Mouse (Mus musculus): Measurements from ENCODE around the gene Hes6.

Hes6 gene

DNA sequence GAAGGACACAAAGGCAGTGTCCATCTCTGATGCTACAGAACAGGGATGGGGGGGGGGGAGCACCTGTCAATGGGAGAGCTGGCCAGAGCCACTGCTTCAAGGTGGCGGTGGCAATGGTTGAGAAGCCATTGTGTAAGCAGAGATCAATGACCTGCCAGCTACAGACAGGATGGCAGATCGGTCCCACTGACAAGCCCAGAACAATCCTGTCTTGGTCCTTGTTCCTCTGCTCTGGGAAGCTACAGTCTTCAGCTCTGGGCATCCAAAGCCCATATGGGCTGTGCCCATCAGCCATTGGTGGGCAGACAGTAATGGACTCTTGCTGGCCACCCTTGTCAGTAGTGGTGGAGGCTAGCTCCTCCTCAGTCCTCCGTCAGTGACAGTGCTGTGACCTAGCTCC is 28.0 kb upstream of the Hes6 start:
- DNase-seq (ENCODE audit: low read depth, low spot score) = no peak

DNA sequence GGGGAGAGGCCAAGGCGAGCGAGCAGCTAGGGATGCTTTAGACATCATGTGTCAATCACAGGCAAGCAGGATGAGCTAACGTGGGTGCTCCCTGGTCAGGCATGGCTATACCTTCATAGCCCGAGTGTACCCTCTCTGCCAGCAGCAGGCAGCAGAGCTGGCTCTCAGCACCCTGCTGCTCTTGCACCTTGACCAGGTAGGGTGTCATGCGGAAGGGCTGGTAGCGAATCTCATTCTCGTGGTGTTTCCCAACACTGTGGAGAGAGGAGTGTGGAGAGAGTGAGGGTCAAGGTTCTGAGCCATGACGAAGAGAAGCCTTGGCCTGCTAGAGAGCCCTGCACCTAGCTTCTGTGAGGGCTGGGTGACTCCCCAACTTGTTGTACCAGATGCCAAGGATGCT is 25.9 kb upstream of the Hes6 start:
- DNase-seq (ENCODE audit: low read depth, low spot score) = no peak

- no peak for DNase-seq (ENCODE audit: low read depth, low spot score)
Measured at GRCm38 (mm10) chr1:91437573-91437972, 23.7 kb upstream of the Hes6 start.

DNA sequence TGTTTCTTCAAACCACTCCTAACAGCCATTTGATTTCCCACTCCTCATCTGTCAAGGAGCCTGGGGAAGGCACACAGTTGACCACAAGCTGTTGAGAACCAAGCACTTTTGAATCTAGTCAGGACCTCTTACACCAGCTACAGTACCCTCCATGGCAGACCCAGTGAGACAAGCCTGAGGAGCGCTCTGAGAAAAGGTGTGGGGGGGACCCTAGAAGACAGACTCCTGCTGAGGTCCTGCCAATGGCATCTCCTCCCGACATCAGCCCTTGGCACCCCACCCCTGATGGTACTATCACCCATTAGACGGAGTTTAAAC is 23.2 kb upstream of the Hes6 start:
- no peak for DNase-seq (ENCODE audit: low read depth, low spot score)

DNA sequence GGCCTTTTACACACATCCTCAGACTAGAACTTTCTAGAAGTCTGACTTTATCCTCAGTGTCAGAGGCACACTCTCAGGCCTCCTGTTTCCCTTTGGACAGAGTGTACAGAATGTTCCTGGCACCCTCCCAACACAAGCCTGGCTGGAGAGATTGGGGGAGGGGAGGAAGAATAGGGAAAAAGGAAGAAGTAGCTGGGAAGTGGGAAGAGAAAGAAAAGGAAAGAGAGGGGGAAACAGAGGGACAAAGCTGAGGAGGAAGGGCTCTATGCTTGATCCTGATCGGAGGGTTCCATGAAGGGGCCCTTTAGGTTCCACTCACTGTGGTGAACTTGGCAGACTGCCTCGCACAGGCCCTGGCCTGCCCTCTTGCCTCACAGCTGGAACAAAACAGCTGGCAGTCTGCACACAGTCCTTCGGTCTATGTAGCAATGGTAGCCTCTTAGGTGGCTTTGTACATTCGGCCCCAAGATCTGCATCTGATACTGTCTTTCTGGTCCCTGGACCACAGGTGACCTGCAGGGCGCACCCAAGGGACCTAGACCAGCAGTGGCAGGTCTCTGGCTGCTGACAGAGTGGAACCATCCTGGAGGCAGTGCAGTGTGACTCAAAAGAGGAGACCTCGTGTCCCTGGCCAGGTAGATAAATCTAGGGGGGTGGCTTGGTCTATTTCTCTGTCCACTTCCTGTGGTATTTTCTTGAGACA is 22.7 kb upstream of the Hes6 start:
- DNase-seq (ENCODE audit: low read depth, low spot score) = no peak

- no peak for DNase-seq (ENCODE audit: low read depth, low spot score)
Measured at GRCm38 (mm10) chr1:91435606-91436130, 21.8 kb upstream of the Hes6 start.

- no peak for DNase-seq (ENCODE audit: low read depth, low spot score)
Measured at GRCm38 (mm10) chr1:91434905-91435304, 21.1 kb upstream of the Hes6 start.

DNA sequence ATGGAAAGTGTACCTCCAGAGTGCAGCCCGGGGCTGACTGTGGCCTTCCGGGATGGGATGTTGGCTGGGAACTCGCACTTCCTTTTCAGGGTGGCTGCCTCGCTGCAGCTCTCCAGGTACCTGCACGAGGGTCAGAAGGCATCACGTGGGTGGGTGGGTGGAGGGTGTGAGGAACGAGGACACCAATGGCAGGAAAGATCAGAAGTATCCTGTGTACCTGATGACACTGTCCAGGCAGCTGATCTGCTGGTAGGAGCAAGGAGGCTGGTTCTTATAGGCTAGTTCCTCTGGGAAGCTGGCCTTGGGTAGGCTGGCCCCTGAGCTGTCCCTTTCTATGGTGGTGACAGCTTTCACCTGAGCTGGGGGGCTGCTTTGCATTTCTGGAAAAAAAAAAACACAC is 16.9 kb upstream of the Hes6 start:
- no peak for DNase-seq (ENCODE audit: low read depth, low spot score)

DNA sequence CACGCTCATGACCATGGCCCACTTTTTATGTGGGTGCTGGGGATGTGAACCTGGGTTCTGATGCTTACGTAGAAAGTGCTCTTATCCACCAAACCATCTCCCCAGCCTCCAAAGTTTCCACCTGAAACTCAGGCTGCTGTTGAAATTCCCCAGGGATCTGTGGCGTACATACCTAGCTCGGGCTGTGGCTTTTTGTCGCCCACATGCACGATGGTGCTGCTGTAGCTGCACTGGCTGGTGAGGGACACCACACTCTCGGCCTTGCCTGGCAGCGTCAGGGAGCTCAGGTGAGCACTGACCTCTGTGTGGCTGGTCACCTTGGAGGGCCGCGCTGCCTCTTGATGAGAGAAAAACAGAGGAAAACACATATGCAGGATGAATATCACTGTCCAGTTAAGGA is 15.4 kb upstream of the Hes6 start:
- no peak for DNase-seq (ENCODE audit: low read depth, low spot score)

DNA sequence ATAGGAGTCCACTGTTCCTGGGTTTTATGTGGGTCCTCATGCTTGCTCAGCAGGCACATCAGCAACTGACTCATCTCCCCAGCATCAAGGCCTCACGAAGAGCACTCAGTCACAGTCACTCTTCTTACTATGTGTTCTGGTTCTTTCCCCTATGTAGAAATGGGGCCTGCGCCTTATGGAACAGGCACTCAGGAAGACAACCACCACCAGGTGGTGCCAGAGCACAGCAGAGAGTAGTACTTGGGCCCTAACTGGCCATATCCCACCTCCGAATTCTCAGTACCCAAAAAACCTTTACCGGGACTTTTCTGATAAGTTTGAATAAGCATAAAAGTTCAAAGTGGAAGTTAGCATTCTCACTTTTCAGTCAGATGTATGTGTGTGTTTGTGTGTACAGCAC is 14.8 kb upstream of the Hes6 start:
- DNase-seq (ENCODE audit: low read depth, low spot score) = peak; percentile 68

- no peak for DNase-seq (ENCODE audit: low read depth, low spot score)
Measured at GRCm38 (mm10) chr1:91426397-91426796, 12.6 kb upstream of the Hes6 start.

DNA sequence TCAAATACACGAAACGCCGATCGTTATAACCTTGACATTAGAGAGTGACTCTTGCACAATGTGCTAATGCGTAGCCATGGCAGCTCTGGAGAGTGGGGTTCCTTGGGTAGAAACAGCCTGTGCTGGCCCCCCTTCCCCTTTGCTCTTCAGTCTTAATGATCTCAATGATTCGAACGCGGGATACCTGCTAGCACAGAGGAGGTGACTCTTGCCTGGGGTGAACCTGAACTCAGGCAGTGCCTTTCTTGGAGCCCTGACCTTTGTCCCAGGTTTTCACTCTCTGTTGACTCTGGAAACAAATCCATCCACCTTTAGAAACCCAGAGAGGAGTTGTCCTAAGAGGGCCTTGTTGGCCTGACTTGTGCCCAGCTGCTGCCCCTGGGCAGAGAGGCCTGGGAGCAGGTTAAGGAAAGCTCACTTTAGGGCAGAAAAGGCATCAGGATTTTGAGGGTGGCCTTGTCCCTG is 6.8 kb upstream of the Hes6 start:
- DNase-seq (ENCODE audit: low read depth, low spot score) = no peak

DNA sequence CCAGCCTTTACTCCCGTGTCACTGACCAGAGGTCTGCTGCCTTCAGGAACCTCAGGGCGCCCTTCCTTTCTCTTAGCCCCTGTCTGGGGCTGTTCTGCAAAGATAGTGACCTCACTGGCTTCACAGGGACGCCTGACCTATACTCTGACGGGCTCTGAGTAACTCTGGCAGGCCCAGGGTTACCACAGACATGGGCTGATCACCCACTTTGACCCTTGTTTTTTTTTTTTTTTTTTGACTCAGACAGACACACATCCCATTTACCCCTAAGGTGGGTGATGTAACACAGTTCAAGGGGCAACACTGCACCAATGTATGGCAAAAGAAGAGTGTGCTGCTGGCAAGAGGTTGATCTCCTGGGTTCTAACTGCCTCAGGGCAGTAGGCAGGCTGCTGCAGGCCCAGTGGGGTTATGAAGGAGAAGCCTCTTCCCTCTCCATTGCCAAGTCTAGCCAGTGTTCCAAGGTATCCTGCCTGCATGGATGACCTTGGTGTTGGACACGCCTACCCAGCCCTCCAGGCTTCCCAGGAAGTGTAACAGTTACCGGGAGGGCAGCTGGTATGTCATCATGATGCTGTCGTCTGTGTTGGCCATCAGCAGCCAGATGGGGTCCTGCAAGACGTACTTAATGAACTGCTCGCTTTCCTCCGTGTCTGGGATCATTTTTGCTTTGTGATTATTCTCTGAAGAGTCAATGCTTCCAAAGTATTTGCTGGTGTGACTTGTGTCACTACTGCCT is 6.2 kb upstream of the Hes6 start:
- DNase-seq (ENCODE audit: low read depth, low spot score) = no peak

DNA sequence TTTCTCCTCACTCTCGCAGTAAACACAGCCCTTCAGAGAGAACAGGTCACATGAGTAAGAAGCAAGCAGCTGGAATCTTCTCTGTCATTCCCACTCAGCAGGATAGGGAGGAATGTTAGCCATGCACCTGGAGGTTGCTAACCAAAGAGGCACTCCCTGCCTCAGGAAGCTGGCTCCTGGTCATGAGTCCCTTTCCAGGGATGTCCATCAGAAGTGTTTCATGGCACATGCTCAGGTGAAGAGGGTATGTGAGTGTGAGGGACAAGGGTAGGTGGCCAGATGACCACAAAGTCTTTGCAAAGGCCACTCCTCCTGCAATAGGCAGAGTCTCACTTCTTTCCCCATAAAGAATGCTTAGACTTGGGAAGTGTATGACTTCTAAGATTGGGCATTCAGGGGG is 4.2 kb upstream of the Hes6 start:
- no peak for DNase-seq (ENCODE audit: low read depth, low spot score)

DNA sequence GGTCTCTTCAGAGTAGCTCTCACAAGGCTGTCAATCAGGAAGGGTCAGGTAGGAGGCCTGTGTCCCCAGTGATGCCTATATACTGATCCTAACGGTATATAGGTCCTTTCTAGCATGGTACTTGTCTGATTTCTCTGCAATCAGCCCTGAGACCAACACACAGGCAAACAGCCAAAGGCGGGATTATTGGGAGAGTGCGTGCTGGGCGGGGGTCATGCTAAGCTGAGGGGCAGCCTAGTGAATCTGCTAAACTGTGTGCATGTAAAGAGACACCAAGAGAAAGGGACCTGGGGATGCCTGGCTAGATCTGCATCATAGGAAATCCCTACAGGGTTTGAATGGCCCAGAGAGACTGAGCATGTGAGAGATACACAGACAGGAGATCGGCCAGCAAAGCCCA is 1.5 kb upstream of the Hes6 start:
- DNase-seq (ENCODE audit: low read depth, low spot score) = no peak

DNA sequence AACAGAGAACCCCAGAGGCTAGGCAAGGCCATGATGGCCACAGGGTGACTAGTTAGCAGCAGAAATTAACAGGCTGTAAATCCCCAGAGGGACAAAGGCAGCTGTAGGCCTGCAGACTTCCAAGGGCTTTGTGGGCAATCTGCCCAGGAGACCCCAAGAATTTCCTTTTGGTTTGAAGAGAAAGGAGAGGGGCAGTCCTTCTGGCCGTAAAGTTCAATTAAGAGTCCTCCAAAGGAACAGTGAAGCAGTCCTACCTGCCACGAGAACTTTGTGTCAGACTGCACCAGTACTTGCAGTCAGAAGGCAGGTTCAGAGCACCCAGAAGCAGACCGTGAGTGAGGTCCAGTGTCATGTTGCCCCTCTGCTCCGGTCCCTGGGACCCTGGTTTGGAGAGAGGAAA is 1.1 kb upstream of the Hes6 start:
- DNase-seq (ENCODE audit: low read depth, low spot score) = no peak

DNA sequence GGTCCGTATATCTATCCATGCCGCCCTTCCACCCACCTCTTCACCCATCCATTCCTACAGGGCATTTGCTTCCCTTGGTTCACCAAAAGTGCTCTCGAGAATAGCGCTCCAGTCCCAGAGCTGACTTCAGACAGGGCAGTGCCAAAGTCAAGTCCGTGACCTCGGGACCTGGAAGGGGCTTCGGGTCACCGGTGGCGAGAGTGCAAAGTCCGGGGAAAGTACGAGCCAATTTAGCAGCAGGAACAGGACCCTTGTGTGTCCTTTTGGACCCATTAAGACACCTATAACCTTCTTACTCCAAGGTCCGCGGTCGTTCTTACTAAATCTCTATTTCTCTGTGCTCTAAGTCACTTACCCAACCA is 321 bp downstream of the Hes6 start:
- DNase-seq (ENCODE audit: low read depth, low spot score) = no peak

DNA sequence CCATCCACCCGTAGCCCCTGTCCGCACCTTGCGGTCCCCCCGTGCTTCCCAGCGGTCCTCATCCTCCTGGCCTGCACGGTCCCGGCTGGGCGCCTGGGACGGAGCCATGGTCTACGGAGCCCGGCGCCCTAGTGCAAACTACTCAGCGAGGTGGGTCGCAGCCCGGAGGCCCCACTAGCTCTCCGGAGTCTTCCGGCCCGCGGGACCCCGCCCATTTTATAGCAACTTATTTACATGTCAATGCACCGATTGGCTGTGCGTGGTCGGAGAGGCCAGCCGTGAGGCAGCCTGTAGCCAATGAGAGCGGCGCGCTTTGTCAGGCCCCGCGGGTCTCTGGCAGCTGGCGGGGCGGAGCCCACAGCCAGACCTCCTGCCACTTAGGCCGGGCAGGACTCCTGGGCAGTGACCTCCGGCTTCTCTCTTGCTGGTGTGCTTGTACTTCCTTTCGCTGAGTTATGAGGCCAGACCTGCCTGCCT is 770 bp downstream of the Hes6 start:
- DNase-seq (ENCODE audit: low read depth, low spot score) = peak; percentile 97

DNA sequence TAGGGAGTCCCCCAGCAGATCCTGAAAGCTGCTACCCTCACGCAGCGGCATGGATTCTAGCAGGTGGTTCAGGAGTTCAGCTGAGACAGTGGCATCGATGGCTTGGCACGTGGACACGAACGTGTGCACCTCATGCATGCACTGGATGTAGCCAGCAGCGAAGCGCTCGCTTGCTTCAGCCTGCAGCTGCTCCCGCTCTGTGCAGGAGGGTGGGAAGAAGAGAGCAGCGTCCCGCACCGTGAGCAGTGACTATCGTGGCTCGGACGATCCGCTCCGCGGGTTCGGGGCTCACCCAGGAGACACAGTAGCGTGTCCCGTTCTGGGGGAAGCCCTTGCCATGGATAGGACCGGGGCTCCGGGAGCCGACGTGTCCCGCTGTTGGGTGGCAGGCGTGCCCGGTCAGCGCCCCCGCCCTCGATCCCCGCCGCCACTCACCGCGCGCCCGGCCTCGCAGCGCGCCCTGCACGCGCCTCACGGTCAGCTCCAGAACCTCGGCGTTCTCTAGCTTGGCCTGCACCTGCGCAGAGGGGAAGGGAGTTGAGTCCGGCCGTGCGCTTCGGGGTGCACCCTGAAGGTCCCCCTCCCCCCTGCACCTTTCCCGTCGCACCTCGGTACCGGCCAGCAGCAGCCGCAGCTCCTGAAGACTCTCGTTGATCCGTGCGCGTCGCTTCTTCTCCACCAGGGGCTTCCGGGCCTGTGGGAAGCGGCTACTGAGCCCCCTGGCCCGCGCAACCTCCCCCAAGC is 1.4 kb downstream of the Hes6 start:
- DNase-seq (ENCODE audit: low read depth, low spot score) = peak; percentile 21

DNA sequence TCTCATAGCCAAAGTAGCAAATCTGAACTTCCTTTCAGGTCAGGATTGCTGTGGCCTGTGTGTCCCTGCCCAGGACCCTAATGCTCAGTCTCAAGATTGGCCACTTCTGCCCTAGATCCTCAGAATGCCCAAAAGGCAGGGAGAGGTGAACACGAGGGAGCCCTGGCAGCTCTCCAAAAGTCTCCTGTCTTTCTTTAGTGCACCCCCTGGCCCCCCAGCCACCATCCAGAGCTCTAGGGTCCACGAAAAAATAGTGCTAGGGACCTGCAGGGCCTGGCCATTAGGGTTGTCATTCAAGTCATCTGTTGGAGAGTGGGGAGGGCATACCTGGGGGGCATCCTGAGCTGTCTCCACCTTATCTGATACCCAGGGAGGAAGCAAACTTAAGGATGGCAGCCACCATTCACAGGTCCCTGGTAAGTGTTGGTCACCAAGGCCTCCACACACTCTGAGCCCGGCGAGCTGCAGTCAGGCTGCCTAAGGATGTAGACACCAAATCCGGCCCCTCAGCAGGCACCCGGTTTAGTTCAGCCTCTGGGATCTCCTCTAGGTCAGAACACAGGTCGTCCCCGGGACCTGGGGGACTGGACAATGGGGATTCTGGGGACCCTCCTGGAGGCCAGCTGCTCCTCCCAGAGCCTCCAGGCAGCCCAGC is 2.1 kb downstream of the Hes6 start:
- no peak for DNase-seq (ENCODE audit: low read depth, low spot score)

- DNase-seq (ENCODE audit: low read depth, low spot score) = no peak
Measured at GRCm38 (mm10) chr1:91407819-91408218, 6.0 kb downstream of the Hes6 start.
